Mouse (Mus musculus) intestine, embryonic 16.5 days (tissue): ENCODE results near the gene Slc15a2. TPM values are rescaled to one million over a fixed set of nuclear protein-coding genes. Genes with fewer than 3 reads are reported as not detected.

Experiments
- ATAC-seq: fragments of 200-750 bp; cut with Nextera tagmentation; 2 replicates; pipeline ENCODE4 v1.8.0; 2017; ENCODE audit warnings: moderate TSS enrichment, moderate library complexity
- H3K27ac ChIP-seq: fragments of 300-500 bp; sonication (generic); 2 replicates; pipeline ENCODE4 v1.5.1; 2014; ENCODE audit warnings: mild to moderate bottlenecking, low read length
- H3K27me3 ChIP-seq: fragments of 300-500 bp; sonication (generic); replicated peaks from 2 replicates; pipeline ENCODE4 v1.6.1; 2014; ENCODE audit warnings: low read length, control low read depth, mixed read lengths; ENCODE audit not compliant: control insufficient read depth, insufficient read depth
- H3K36me3 ChIP-seq: fragments of 300-500 bp; sonication (generic); 2 replicates; pipeline ENCODE4 v1.6.1; 2014; ENCODE audit warnings: low read length, control low read depth; ENCODE audit not compliant: control insufficient read depth, insufficient read depth
- H3K4me1 ChIP-seq: fragments of 300-500 bp; sonication (generic); 2 replicates; pipeline ENCODE4 v1.6.1; 2014; ENCODE audit warnings: low read length, control low read depth, mixed read lengths; ENCODE audit not compliant: control insufficient read depth, insufficient read depth
- H3K4me2 ChIP-seq: fragments of 300-500 bp; sonication (generic); 2 replicates; pipeline ENCODE4 v1.6.1; 2014; ENCODE audit warnings: low read depth, low read length, control low read depth
- H3K4me3 ChIP-seq: fragments of 300-500 bp; sonication (generic); 2 replicates; pipeline ENCODE4 v1.5.1; 2014; ENCODE audit warnings: mild to moderate bottlenecking, low read length
- H3K9ac ChIP-seq: fragments of 300-500 bp; sonication (generic); 2 replicates; pipeline ENCODE4 v1.6.1; 2014; ENCODE audit warnings: low read depth, low read length
- H3K9me3 ChIP-seq: fragments of 300-500 bp; sonication (generic); 2 replicates; pipeline ENCODE4 v1.6.1; 2016; ENCODE audit warnings: low read length, control low read depth; ENCODE audit not compliant: control insufficient read depth
- whole genome bisulfite sequencing: fragments of 180-500 bp; shearing (Covaris S2); extraction: QIAGEN DNeasy Blood & Tissue Kit; methylation state at CpG from one replicate; pipeline ENCODE4 v1.1.7; 2014; 5-methylcytosine and 5-hydroxymethylcytosine counted together
- polyA plus RNA-seq: library from polyadenylated mRNA; unstranded; fragments of >200 nt; fragmentation: Nextera tagmentation; extraction: Ambion mirVana; gene quantifications from 2 replicates; pipeline ENCODE4 v1.2.1, GENCODE M21; 2015

Gene Slc15a2
- polyA plus RNA-seq, 1 experiment from 2014 or later, result 8.5 TPM

GRCm38 (mm10) chr16:36733827-36734226 lies 50.9 kb downstream of the Slc15a2 start:
- WGBS, result 45% methylated on average over 1 of the region's 1 CpGs
- H3K27ac ChIP-seq, result no peak overlapping the region
- no peaks in the 10 kb centered on the region for H3K27me3 ChIP-seq

GRCm38 (mm10) chr16:36732572-36732971 lies 52.2 kb downstream of the Slc15a2 start:
- H3K9me3 ChIP-seq, result no peaks in the 10 kb centered on the region
- no peaks in the 10 kb centered on the region for H3K4me1 ChIP-seq
- H3K27me3 ChIP-seq, result no peaks in the 10 kb centered on the region
- H3K27ac ChIP-seq, result no peak overlapping the region
- H3K9ac ChIP-seq, result no peak overlapping the region
- ATAC-seq, result no peak
- no peak overlapping the region for H3K4me2 ChIP-seq
- H3K36me3 ChIP-seq, result no peaks in the 10 kb centered on the region
- no peak overlapping the region for H3K4me3 ChIP-seq

More at GRCm38 (mm10) chr16:36733827-36734226, 50.9 kb downstream of the Slc15a2 start:
- no peak overlapping the region for H3K9ac ChIP-seq
- no peak overlapping the region for H3K4me3 ChIP-seq
- no peaks in the 10 kb centered on the region for H3K36me3 ChIP-seq
- no peaks in the 10 kb centered on the region for H3K9me3 ChIP-seq
- H3K4me2 ChIP-seq, result no peak overlapping the region
- ATAC-seq, result no peak
- no peaks in the 10 kb centered on the region for H3K4me1 ChIP-seq

GRCm38 (mm10) chr16:36728959-36729358 lies 55.8 kb downstream of the Slc15a2 start:
- no peak overlapping the region for H3K27ac ChIP-seq
- no peaks in the 10 kb centered on the region for H3K4me1 ChIP-seq
- H3K9ac ChIP-seq, result no peak overlapping the region
- no peaks in the 10 kb centered on the region for H3K9me3 ChIP-seq
- no peak overlapping the region for H3K4me2 ChIP-seq
- H3K4me3 ChIP-seq, result no peak overlapping the region
- H3K27me3 ChIP-seq, result no peaks in the 10 kb centered on the region
- ATAC-seq, result no peak
- WGBS, result 87% methylated on average over 2 of the region's 2 CpGs
- no peaks in the 10 kb centered on the region for H3K36me3 ChIP-seq

GRCm38 (mm10) chr16:36723880-36724443 lies 60.8 kb downstream of the Slc15a2 start:
- H3K9ac ChIP-seq, result no peak overlapping the region
- no peaks in the 10 kb centered on the region for H3K9me3 ChIP-seq
- H3K36me3 ChIP-seq, result no peaks in the 10 kb centered on the region
- no peaks in the 10 kb centered on the region for H3K4me1 ChIP-seq
- WGBS, result 65% methylated on average over 3 of the region's 3 CpGs
- no peak for ATAC-seq
- no peak overlapping the region for H3K4me3 ChIP-seq
- no peak overlapping the region for H3K4me2 ChIP-seq
- H3K27ac ChIP-seq, result no peak overlapping the region
- no peaks in the 10 kb centered on the region for H3K27me3 ChIP-seq

GRCm38 (mm10) chr16:36722739-36723138 lies 62.0 kb downstream of the Slc15a2 start:
- Histone ChIP-seq H3K4me3 (no peak overlapping the region), H3K9ac (no peak overlapping the region), H3K4me2 (no peak overlapping the region), H3K36me3 (no peaks in the 10 kb centered on the region), H3K27ac (no peak overlapping the region), H3K27me3 (no peaks in the 10 kb centered on the region), H3K9me3 (no peaks in the 10 kb centered on the region), H3K4me1 (no peaks in the 10 kb centered on the region)
- no peak for ATAC-seq
- WGBS, result 40% methylated on average over 4 of the region's 4 CpGs

- Histone ChIP-seq H3K36me3 (no peaks in the 10 kb centered on the region), H3K4me2 (no peak overlapping the region), H3K9me3 (no peaks in the 10 kb centered on the region), H3K9ac (no peak overlapping the region), H3K4me1 (no peaks in the 10 kb centered on the region), H3K27ac (no peak overlapping the region), H3K4me3 (no peak overlapping the region), H3K27me3 (no peaks in the 10 kb centered on the region)
- no peak for ATAC-seq
- 68% methylated on average over 13 of the region's 13 CpGs for WGBS
Observed at GRCm38 (mm10) chr16:36720194-36721055, 64.3 kb downstream of the Slc15a2 start.

- Histone ChIP-seq H3K4me3 (no peak overlapping the region), H3K36me3 (no peaks in the 10 kb centered on the region), H3K27me3 (no peaks in the 10 kb centered on the region), H3K9ac (no peak overlapping the region), H3K4me2 (no peak overlapping the region), H3K4me1 (no peaks in the 10 kb centered on the region), H3K27ac (no peak overlapping the region), H3K9me3 (no peaks in the 10 kb centered on the region)
- ATAC-seq, result no peak
Observed at GRCm38 (mm10) chr16:36718637-36719036, 66.1 kb downstream of the Slc15a2 start.

- Histone ChIP-seq H3K27ac (no peak overlapping the region), H3K9ac (no peak overlapping the region), H3K4me1 (no peaks in the 10 kb centered on the region), H3K36me3 (no peaks in the 10 kb centered on the region), H3K9me3 (no peaks in the 10 kb centered on the region), H3K27me3 (no peaks in the 10 kb centered on the region), H3K4me2 (no peak overlapping the region), H3K4me3 (no peak overlapping the region)
- WGBS, result 85% methylated on average over 4 of the region's 4 CpGs
- ATAC-seq, result no peak
Observed at GRCm38 (mm10) chr16:36717481-36717880, 67.3 kb downstream of the Slc15a2 start.

- no peak overlapping the region for H3K9ac ChIP-seq
- no peak for ATAC-seq
- no peaks in the 10 kb centered on the region for H3K27me3 ChIP-seq
- no peak overlapping the region for H3K4me3 ChIP-seq
- 88% methylated on average over 12 of the region's 12 CpGs for WGBS
- no peaks in the 10 kb centered on the region for H3K36me3 ChIP-seq
- no peaks in the 10 kb centered on the region for H3K9me3 ChIP-seq
- peaks cover 3% of the 10 kb centered on the region; the same call in 1 of the 2 replicates for H3K4me1 ChIP-seq
- H3K4me2 ChIP-seq, result no peak overlapping the region
- H3K27ac ChIP-seq, result no peak overlapping the region
Observed at GRCm38 (mm10) chr16:36711760-36712159, 73.0 kb downstream of the Slc15a2 start.
